Mouse (Mus musculus) ES-Bruce4 (cell line): ENCODE measurements around the gene Mrpl18. TPM values are rescaled to one million over a fixed set of nuclear protein-coding genes. Genes with fewer than 3 reads are reported as not detected.
A peak's percentile ranks its signal among the peaks of the same experiment; 100 is the strongest.

Experiments
- H3K27ac ChIP-seq: 2 replicates; pipeline ENCODE4 v1.5.1; 2012; ENCODE audit warnings: low read length, inconsistent platforms; ENCODE audit not compliant: insufficient read depth
- H3K27me3 ChIP-seq: 2 replicates; pipeline ENCODE4 v1.6.1; 2012; ENCODE audit warnings: mild to moderate bottlenecking, low read length, inconsistent platforms; ENCODE audit not compliant: control insufficient read depth, poor library complexity, insufficient read depth, severe bottlenecking
- H3K36me3 ChIP-seq: 2 replicates; pipeline ENCODE4 v1.6.1; 2012; ENCODE audit warnings: inconsistent platforms, mild to moderate bottlenecking, low read length, moderate library complexity; ENCODE audit not compliant: control insufficient read depth, poor library complexity, insufficient read depth, severe bottlenecking
- H3K4me1 ChIP-seq: one replicate; pipeline ENCODE4 v1.8.1; 2011; ENCODE audit warnings: low read length; ENCODE audit not compliant: control insufficient read depth, insufficient read depth
- H3K4me3 ChIP-seq: 2 replicates; pipeline ENCODE4 v1.5.1; 2011; ENCODE audit warnings: low read depth, mild to moderate bottlenecking, low read length
- H3K9ac ChIP-seq: 2 replicates; pipeline ENCODE4 v1.6.1; 2012; ENCODE audit warnings: low read depth, mild to moderate bottlenecking, inconsistent platforms; ENCODE audit not compliant: poor library complexity, severe bottlenecking
- H3K9me3 ChIP-seq: replicated peaks from 2 replicates; pipeline ENCODE4 v1.6.1; 2012; ENCODE audit warnings: mild to moderate bottlenecking, low read length, inconsistent platforms; ENCODE audit not compliant: control insufficient read depth, poor library complexity, insufficient read depth, severe bottlenecking
- CTCF ChIP-seq: IDR thresholded peaks from one replicate; pipeline ENCODE4 v1.8.1; 2011; ENCODE audit warnings: low read depth, low read length
- EP300 ChIP-seq: IDR thresholded peaks from 2 replicates; pipeline ENCODE4 v1.6.1; 2011; ENCODE audit warnings: low read depth, low read length; ENCODE audit not compliant: insufficient read depth
- POLR2A ChIP-seq: IDR thresholded peaks from one replicate; pipeline ENCODE4 v1.8.1; 2011; ENCODE audit warnings: low read length; ENCODE audit not compliant: insufficient read depth
- polyA plus RNA-seq: library from polyadenylated mRNA; stranded (reverse); fragments of >200 nt; gene quantifications from 2 replicates; pipeline ENCODE4 v1.2.4, GENCODE M21; 2011; ENCODE audit warnings: low read depth; ENCODE audit not compliant: missing spikeins, insufficient read depth, insufficient read length

The Mrpl18 gene
- polyA plus RNA-seq, 1 experiment, result 63.7 TPM

GRCm38 (mm10) chr17:12875734-12876133 is 40.4 kb downstream of the Mrpl18 start, which contains the start of gene Mrgprh:
TSS of gene Mrgprh (plus strand) at chr17:12876034.
- H3K9me3 ChIP-seq, result no peaks in the 10 kb centered on the region
- H3K9ac ChIP-seq, result no peak within 1 kb of the TSS
- TF ChIP-seq CTCF (no peak), EP300 (no peak), POLR2A (no peak)
- no peak within 1 kb of the TSS for H3K4me3 ChIP-seq
- H3K4me1 ChIP-seq, result no peaks in the 10 kb centered on the region
- no peaks in the 10 kb centered on the region for H3K36me3 ChIP-seq
- no peaks in the 10 kb centered on the region for H3K27me3 ChIP-seq
- H3K27ac ChIP-seq, result no peak within 1 kb of the TSS

DNA sequence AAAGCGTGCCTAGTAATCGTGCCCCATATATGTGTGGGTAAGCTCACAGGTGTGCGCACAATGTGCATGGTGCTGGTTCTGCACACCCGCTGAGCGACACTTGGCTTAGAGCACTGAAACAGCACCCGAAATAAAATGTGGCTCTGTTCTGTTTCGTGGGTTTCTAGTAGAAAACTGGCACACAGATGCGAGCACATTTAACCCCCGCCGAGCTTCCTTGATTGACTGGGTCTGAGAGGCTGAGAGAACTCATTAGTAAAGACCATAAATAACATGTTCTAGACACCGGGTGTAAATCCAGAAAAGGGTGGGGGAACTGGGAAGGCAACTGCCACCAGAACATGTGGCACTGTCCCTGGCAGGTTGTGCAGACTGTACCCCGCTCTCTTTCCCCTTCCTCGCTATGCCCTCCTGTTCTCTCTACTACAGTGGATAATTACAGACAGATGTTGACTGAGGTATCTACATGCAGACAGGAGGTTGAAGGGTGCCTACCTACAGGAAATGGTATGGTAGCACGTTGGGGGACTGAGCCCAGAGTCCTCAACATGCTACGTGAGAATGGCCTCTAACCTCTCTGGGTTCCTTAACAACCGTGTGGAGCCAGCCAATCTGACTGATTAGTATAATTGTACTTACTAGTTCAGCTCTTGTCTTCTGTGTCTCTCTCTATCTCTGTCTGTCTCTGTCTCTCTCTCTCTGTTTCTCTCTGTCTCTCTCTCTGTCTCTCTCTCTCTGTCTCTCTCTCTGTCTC is 43.7 kb downstream of the Mrpl18 start:
- no peak overlapping the region for H3K9ac ChIP-seq
- TF ChIP-seq EP300 (no peak), POLR2A (no peak), CTCF (no peak)
- no peaks in the 10 kb centered on the region for H3K27me3 ChIP-seq
- H3K27ac ChIP-seq, result no peak overlapping the region
- H3K36me3 ChIP-seq, result no peaks in the 10 kb centered on the region
- peaks cover 1% of the 10 kb centered on the region for H3K4me1 ChIP-seq
- no peaks in the 10 kb centered on the region for H3K9me3 ChIP-seq
- H3K4me3 ChIP-seq, result peak overlapping the region; percentile 30; the same call in 1 of the 2 replicates

DNA sequence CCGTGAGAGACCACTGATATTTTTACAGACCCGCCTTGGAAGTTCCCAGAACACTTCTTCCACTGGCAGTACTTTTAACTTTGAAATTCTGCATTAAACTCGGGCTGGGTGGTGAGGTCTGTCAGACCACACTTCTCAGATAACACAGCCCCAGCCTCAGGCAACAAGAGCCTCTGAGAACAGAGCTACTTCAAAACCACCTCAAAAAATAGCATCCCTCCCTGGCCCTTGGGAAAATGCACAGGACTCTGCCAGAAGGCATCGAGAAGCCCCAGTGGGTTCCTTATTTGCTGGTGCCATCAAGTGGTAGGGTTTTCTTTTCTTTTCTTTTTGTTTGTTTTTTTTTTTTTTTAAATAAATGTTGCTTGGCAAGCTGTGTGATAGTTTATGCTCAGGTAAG is 47.5 kb downstream of the Mrpl18 start:
- H3K9me3 ChIP-seq, result no peaks in the 10 kb centered on the region
- no peak overlapping the region for H3K27ac ChIP-seq
- no peak overlapping the region for H3K4me3 ChIP-seq
- no peaks in the 10 kb centered on the region for H3K36me3 ChIP-seq
- no peak overlapping the region for H3K9ac ChIP-seq
- TF ChIP-seq POLR2A, result no peak
- TF ChIP-seq EP300, result no peak
- TF ChIP-seq CTCF, result no peak
- H3K27me3 ChIP-seq, result no peaks in the 10 kb centered on the region
- H3K4me1 ChIP-seq, result peaks cover 1% of the 10 kb centered on the region

GRCm38 (mm10) chr17:12868043-12868442 is 48.1 kb downstream of the Mrpl18 start, which contains the start of gene Mas1:
TSS of gene Mas1 (minus strand) at chr17:12868143.
- TF ChIP-seq EP300 (no peak), POLR2A (no peak), CTCF (no peak)
- Histone ChIP-seq H3K27ac (no peak within 1 kb of the TSS), H3K36me3 (no peaks in the 10 kb centered on the region), H3K9ac (no peak within 1 kb of the TSS), H3K4me3 (no peak within 1 kb of the TSS), H3K4me1 (peaks cover 1% of the 10 kb centered on the region), H3K9me3 (no peaks in the 10 kb centered on the region), H3K27me3 (no peaks in the 10 kb centered on the region)

DNA sequence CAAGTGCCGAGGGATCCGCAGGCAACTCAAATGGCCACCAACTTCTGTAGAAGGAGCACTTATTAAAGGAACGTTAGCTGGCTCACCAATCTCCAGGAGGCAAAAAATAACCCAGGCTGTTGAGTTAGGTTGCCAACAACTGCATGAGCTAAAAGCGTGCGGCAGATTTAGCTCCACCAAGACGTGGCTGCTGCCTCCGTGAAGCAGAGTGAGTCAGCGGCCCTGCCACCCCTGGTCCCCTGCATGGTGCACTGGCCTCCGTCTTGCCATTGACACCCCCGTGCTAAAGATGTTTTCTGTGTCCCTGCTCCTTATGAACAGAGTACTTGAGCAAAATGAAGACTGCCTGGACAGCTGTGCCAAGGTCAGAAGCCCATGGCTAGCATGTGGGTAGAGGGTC is 49.3 kb downstream of the Mrpl18 start:
- TF ChIP-seq CTCF (no peak), POLR2A (no peak), EP300 (no peak)
- Histone ChIP-seq H3K4me1 (peaks cover 1% of the 10 kb centered on the region), H3K27ac (no peak overlapping the region), H3K36me3 (no peaks in the 10 kb centered on the region), H3K27me3 (no peaks in the 10 kb centered on the region), H3K4me3 (no peak overlapping the region), H3K9me3 (no peaks in the 10 kb centered on the region), H3K9ac (no peak overlapping the region)

DNA sequence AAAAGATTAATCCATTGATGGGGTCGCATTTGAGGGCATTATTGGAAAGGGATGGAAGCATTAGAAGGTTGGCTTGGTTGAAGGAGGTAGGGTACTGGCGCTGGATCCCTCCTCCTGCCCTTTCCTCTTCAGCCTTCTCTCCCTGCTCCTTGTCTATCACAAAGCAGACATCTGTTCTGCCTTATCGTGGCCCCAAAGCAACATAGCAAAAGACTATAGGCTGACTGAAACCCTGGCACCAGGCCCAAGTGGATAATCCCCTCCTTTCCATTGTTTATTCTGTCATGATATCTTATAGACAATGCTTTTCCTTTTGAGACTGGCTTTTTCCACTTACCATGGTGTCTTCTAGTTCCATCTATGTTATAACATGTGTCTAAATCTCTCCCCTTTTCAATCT is 50.7 kb downstream of the Mrpl18 start:
- no peak overlapping the region for H3K9ac ChIP-seq
- TF ChIP-seq EP300 (no peak), CTCF (no peak), POLR2A (no peak)
- no peak overlapping the region for H3K27ac ChIP-seq
- peaks cover 1% of the 10 kb centered on the region for H3K4me1 ChIP-seq
- H3K36me3 ChIP-seq, result no peaks in the 10 kb centered on the region
- no peak overlapping the region for H3K4me3 ChIP-seq
- H3K27me3 ChIP-seq, result no peaks in the 10 kb centered on the region
- H3K9me3 ChIP-seq, result no peaks in the 10 kb centered on the region
